Mouse (Mus musculus) liver, postnatal 0 days (tissue): ENCODE results near the gene Tbccd1. TPM values are rescaled to one million over a fixed set of nuclear protein-coding genes. Genes with fewer than 3 reads are reported as not detected.
A peak's percentile ranks its signal among the peaks of the same experiment; 100 is the strongest.

Experiments
- ATAC-seq: fragments of 200-750 bp; cut with Nextera tagmentation; 2 replicates; pipeline ENCODE4 v1.8.0; 2017; ENCODE audit warnings: mild to moderate bottlenecking, moderate library complexity
- DNase-seq: peaks from one replicate; pipeline ENCODE4 v3.0.0-alpha.2; 2016
- H3K27ac ChIP-seq: fragments of 300-500 bp; sonication (generic); 2 replicates; pipeline ENCODE4 v1.5.1; 2014; ENCODE audit warnings: antibody characterized with exemption, moderate library complexity, mild to moderate bottlenecking, low read depth
- H3K27me3 ChIP-seq: fragments of 300-500 bp; sonication (generic); 2 replicates; pipeline ENCODE4 v1.6.1; 2014; ENCODE audit warnings: low read length, control low read depth, mixed read lengths; ENCODE audit not compliant: insufficient read depth
- H3K36me3 ChIP-seq: fragments of 300-500 bp; sonication (generic); replicated peaks from 2 replicates; pipeline ENCODE4 v1.6.1; 2014; ENCODE audit warnings: mild to moderate bottlenecking, control low read depth, low read length, moderate library complexity, mixed read lengths; ENCODE audit not compliant: insufficient read depth
- H3K4me1 ChIP-seq: fragments of 300-500 bp; sonication (generic); 2 replicates; pipeline ENCODE4 v1.6.1; 2014; ENCODE audit warnings: antibody characterized with exemption, mild to moderate bottlenecking, control low read depth; ENCODE audit not compliant: insufficient read depth
- H3K4me2 ChIP-seq: fragments of 300-500 bp; sonication (generic); 2 replicates; pipeline ENCODE4 v1.6.1; 2014; ENCODE audit warnings: low read depth, mild to moderate bottlenecking, low read length, moderate library complexity, mixed read lengths
- H3K4me3 ChIP-seq: fragments of 300-500 bp; sonication (generic); 2 replicates; pipeline ENCODE4 v1.5.1; 2014; ENCODE audit warnings: low read depth, low read length
- H3K9ac ChIP-seq: fragments of 300-500 bp; sonication (generic); replicated peaks from 2 replicates; pipeline ENCODE4 v1.6.1; 2014; ENCODE audit warnings: mild to moderate bottlenecking, moderate library complexity
- H3K9me3 ChIP-seq: fragments of 300-500 bp; sonication (generic); 2 replicates; pipeline ENCODE4 v1.6.1; 2016; ENCODE audit warnings: mild to moderate bottlenecking, control low read depth, low read length, mixed read lengths
- CTCF ChIP-seq: sonication (generic); IDR thresholded peaks from 2 replicates; pipeline ENCODE4 v1.5.1; 2016; ENCODE audit warnings: antibody characterized with exemption, low read depth
- EP300 ChIP-seq: IDR thresholded peaks from 2 replicates; pipeline ENCODE4 v1.6.1; 2016; ENCODE audit warnings: antibody characterized with exemption, low read depth, mild to moderate bottlenecking
- WGBS: fragments of 180-500 bp; shearing (Covaris S2); extraction: QIAGEN DNeasy Blood & Tissue Kit; methylation state at CpG from one replicate; pipeline ENCODE4 v1.1.7; 2014; ENCODE audit not compliant: insufficient replicate concordance; 5-methylcytosine and 5-hydroxymethylcytosine counted together
- polyA plus RNA-seq: library from polyadenylated mRNA; unstranded; fragments of >200 nt; fragmentation: Nextera tagmentation; extraction: Ambion mirVana; gene quantifications from 2 replicates; pipeline ENCODE4 v1.2.1, GENCODE M21; 2015

Tbccd1 gene
- polyA plus RNA-seq, 1 experiment from 2014 or later = 14.6 TPM

GRCm38 (mm10) chr16:22800026-22800848 lies 57.2 kb downstream of the Tbccd1 start:
- Histone ChIP-seq H3K4me3 (no peak overlapping the region), H3K36me3 (no peaks in the 10 kb centered on the region), H3K4me1 (no peaks in the 10 kb centered on the region), H3K27ac (no peak overlapping the region), H3K4me2 (no peak overlapping the region), H3K9ac (no peak overlapping the region), H3K9me3 (no peaks in the 10 kb centered on the region), H3K27me3 (no peaks in the 10 kb centered on the region)
- no peak for TF ChIP-seq CTCF
- 67% methylated on average over 6 of the region's 6 CpGs for WGBS
- DNase-seq = no peak
- no peak for ATAC-seq

GRCm38 (mm10) chr16:22798520-22798919 lies 58.9 kb downstream of the Tbccd1 start:
- no peak for ATAC-seq
- Histone ChIP-seq H3K9ac (no peak overlapping the region), H3K27ac (no peak overlapping the region), H3K4me2 (no peak overlapping the region), H3K27me3 (no peaks in the 10 kb centered on the region), H3K9me3 (no peaks in the 10 kb centered on the region), H3K4me1 (no peaks in the 10 kb centered on the region), H3K4me3 (no peak overlapping the region), H3K36me3 (no peaks in the 10 kb centered on the region)
- no peak for DNase-seq
- TF ChIP-seq CTCF (no peak), EP300 (no peak)
- 58% methylated on average over 3 of the region's 3 CpGs for WGBS

- no peak for ATAC-seq
- H3K9ac ChIP-seq = no peak overlapping the region
- no peaks in the 10 kb centered on the region for H3K36me3 ChIP-seq
- no peak overlapping the region for H3K27ac ChIP-seq
- H3K4me2 ChIP-seq = no peak overlapping the region
- no peak for TF ChIP-seq CTCF
- TF ChIP-seq EP300 = no peak
- no peak overlapping the region for H3K4me3 ChIP-seq
- DNase-seq = no peak
- 72% methylated on average over 5 of the region's 5 CpGs for WGBS
- H3K27me3 ChIP-seq = no peaks in the 10 kb centered on the region
- H3K9me3 ChIP-seq = no peaks in the 10 kb centered on the region
- no peaks in the 10 kb centered on the region for H3K4me1 ChIP-seq
Measured at GRCm38 (mm10) chr16:22797521-22797920, 59.9 kb downstream of the Tbccd1 start.

GRCm38 (mm10) chr16:22795497-22795896 lies 62.0 kb downstream of the Tbccd1 start:
- Histone ChIP-seq H3K27ac (no peak overlapping the region), H3K4me2 (no peak overlapping the region), H3K9ac (no peak overlapping the region), H3K27me3 (no peaks in the 10 kb centered on the region), H3K36me3 (no peaks in the 10 kb centered on the region), H3K4me3 (no peak overlapping the region), H3K4me1 (no peaks in the 10 kb centered on the region), H3K9me3 (no peaks in the 10 kb centered on the region)
- 73% methylated on average over 3 of the region's 3 CpGs for WGBS
- TF ChIP-seq CTCF (peak; percentile 48), EP300 (no peak)
- DNase-seq (no peak), ATAC-seq (no peak)

GRCm38 (mm10) chr16:22791235-22791634 lies 66.2 kb downstream of the Tbccd1 start:
- no peaks in the 10 kb centered on the region for H3K9me3 ChIP-seq
- no peak overlapping the region for H3K9ac ChIP-seq
- no peaks in the 10 kb centered on the region for H3K36me3 ChIP-seq
- 39% methylated on average over 2 of the region's 2 CpGs for WGBS
- H3K4me1 ChIP-seq = no peaks in the 10 kb centered on the region
- no peak overlapping the region for H3K4me3 ChIP-seq
- no peaks in the 10 kb centered on the region for H3K27me3 ChIP-seq
- no peak overlapping the region for H3K27ac ChIP-seq
- no peak for TF ChIP-seq CTCF
- TF ChIP-seq EP300 = no peak
- no peak overlapping the region for H3K4me2 ChIP-seq
- DNase-seq (no peak), ATAC-seq (no peak)

GRCm38 (mm10) chr16:22789908-22790367 lies 67.5 kb downstream of the Tbccd1 start:
- Histone ChIP-seq H3K9me3 (no peaks in the 10 kb centered on the region), H3K9ac (no peak overlapping the region), H3K4me1 (no peaks in the 10 kb centered on the region), H3K27ac (no peak overlapping the region), H3K4me2 (no peak overlapping the region), H3K36me3 (no peaks in the 10 kb centered on the region), H3K4me3 (no peak overlapping the region), H3K27me3 (no peaks in the 10 kb centered on the region)
- TF ChIP-seq EP300 (no peak), CTCF (no peak)
- ATAC-seq = no peak
- DNase-seq = no peak
- 54% methylated on average over 10 of the region's 10 CpGs for WGBS
